Comparison of ENCODE assay signal across 8 mouse cellular contexts in genomic region chr5:48327652-48328051, GRCm38 (mm10). TPM values are rescaled to one million over a fixed set of nuclear protein-coding genes. Genes with fewer than 3 reads are reported as not detected.
DNase-seq lines count a peak whose midpoint lies in the region; ATAC-seq and TF ChIP-seq lines count a peak whose summit lies in the region.

TSS of gene 5730480H06Rik (plus strand) at chr5:48327952.

- intact Hi-C loops in heart, postnatal 36 days (cut with DNase I): no loop called here

- H3K4me3 ChIP-seq in cerebellum, adult 2 months (replicated peaks; ENCODE audit: insufficient read depth, low read depth, low read length): no peak within 1 kb of the TSS
- no peak within 1 kb of the TSS for H3K4me3 ChIP-seq in neural tube, embryonic 11.5 days (ENCODE audit: low read depth, low read length)
- no peak within 1 kb of the TSS for H3K4me3 ChIP-seq in stomach, postnatal 0 days (ENCODE audit: low read depth, low read length)

- TF ChIP-seq CTCF in cerebellum, adult 2 months (IDR thresholded peaks at IDR 0.05; ENCODE audit: borderline replicate concordance, insufficient read depth, low read depth, low read length): no peak
- no peak for TF ChIP-seq CTCF in stomach, postnatal 0 days (IDR thresholded peaks at IDR 0.05; ENCODE audit: low read depth)

- ATAC-seq in neural tube, embryonic 11.5 days (ENCODE audit: insufficient read depth, low FRiP score, low TSS enrichment): no peak
- no peak for ATAC-seq in stomach, postnatal 0 days (ENCODE audit: low FRiP score, low TSS enrichment)

- no peaks in the 10 kb centered on the region for H3K27me3 ChIP-seq in cerebellum, adult 2 months (ENCODE audit: control insufficient read depth, insufficient read depth, low read length)
- H3K27me3 ChIP-seq in neural tube, embryonic 11.5 days (ENCODE audit: control insufficient read depth, insufficient read depth, low read length): no peaks in the 10 kb centered on the region
- no peaks in the 10 kb centered on the region for H3K27me3 ChIP-seq in stomach, postnatal 0 days (ENCODE audit: control insufficient read depth, insufficient read depth, low read length)

- H3K4me1 ChIP-seq in cerebellum, adult 2 months (ENCODE audit: control insufficient read depth, insufficient read depth, low read length): no peaks in the 10 kb centered on the region
- no peaks in the 10 kb centered on the region for H3K4me1 ChIP-seq in neural tube, embryonic 11.5 days (ENCODE audit: control insufficient read depth, insufficient read depth, low read length)
- H3K4me1 ChIP-seq in stomach, postnatal 0 days (replicated peaks; ENCODE audit: control insufficient read depth, insufficient read depth): no peaks in the 10 kb centered on the region

- no peak for TF ChIP-seq POLR2A in cerebellum, adult 2 months (IDR thresholded peaks at IDR 0.05; ENCODE audit: borderline replicate concordance, insufficient read depth, low read length)

- 96% methylated on average over 8 of the region's 8 CpGs for WGBS in cerebellum, adult 2 months
- 90% methylated on average over 8 of the region's 8 CpGs for WGBS in neural tube, embryonic 11.5 days
- WGBS in stomach, postnatal 0 days: 91% methylated on average over 8 of the region's 8 CpGs

- no peak within 1 kb of the TSS for H3K27ac ChIP-seq in cerebellum, adult 2 months (ENCODE audit: insufficient read depth, low read length)
- H3K27ac ChIP-seq in neural tube, embryonic 11.5 days (ENCODE audit: low read depth, low read length): no peak within 1 kb of the TSS
- no peak within 1 kb of the TSS for H3K27ac ChIP-seq in stomach, postnatal 0 days (replicated peaks)

- no peak within 1 kb of the TSS for H3K9ac ChIP-seq in neural tube, embryonic 11.5 days (ENCODE audit: low read length)
- no peak within 1 kb of the TSS for H3K9ac ChIP-seq in stomach, postnatal 0 days (ENCODE audit: low read length)

- no peak for DNase-seq in cerebellum, adult 2 months
- DNase-seq in cerebellum, adult 9-10 months: no peak
- no peak for DNase-seq in neural tube, embryonic 11.5 days (ENCODE audit: low spot score)
- DNase-seq in neural tube, embryonic 10.5 days (ENCODE audit: extremely low spot score, low spot score): no peak
- no peak for DNase-seq in layer of hippocampus, postnatal 36 days
- DNase-seq in stomach, postnatal 0 days (ENCODE audit: low spot score): no peak
- DNase-seq in urinary bladder, postnatal 25 days (ENCODE audit: low spot score): no peak
- no peak for DNase-seq in heart, postnatal 36 days

- H3K4me2 ChIP-seq in neural tube, embryonic 11.5 days (ENCODE audit: low read depth): no peak within 1 kb of the TSS
- H3K4me2 ChIP-seq in stomach, postnatal 0 days (replicated peaks; ENCODE audit: low read depth): no peak within 1 kb of the TSS

- no peaks in the 10 kb centered on the region for H3K36me3 ChIP-seq in neural tube, embryonic 11.5 days (ENCODE audit: control insufficient read depth, insufficient read depth, low read length)
- no peaks in the 10 kb centered on the region for H3K36me3 ChIP-seq in stomach, postnatal 0 days (ENCODE audit: control insufficient read depth, insufficient read depth, low read length)

- H3K9me3 ChIP-seq in neural tube, embryonic 11.5 days (ENCODE audit: control insufficient read depth, low read length): no peaks in the 10 kb centered on the region
- no peaks in the 10 kb centered on the region for H3K9me3 ChIP-seq in stomach, postnatal 0 days (ENCODE audit: control insufficient read depth, low read length)

- no peak for TF ChIP-seq EP300 in stomach, postnatal 0 days (optimal IDR thresholded peaks at IDR 0.05)

RNA-seq across cellular contexts. Expression of gene 5730480H06Rik, which starts in this region (rescaled TPM):
- 10.1 and 10.4 TPM in 2 replicates for polyA plus RNA-seq in cerebellum, adult 2 months (2012; rRNA removed)
- polyA plus RNA-seq in neural tube, embryonic 11.5 days (2014; fragmentation: Nextera tagmentation; extraction: Ambion mirVana): 22.9 and 25.1 TPM in 2 replicates
- 10 to 100 TPM; 17.1 to 22.7 TPM for total RNA-seq in layer of hippocampus, postnatal 36 days (2021)
- polyA plus RNA-seq in stomach, postnatal 0 days (2015; fragmentation: Nextera tagmentation; extraction: Ambion mirVana): 11.1 and 13.0 TPM in 2 replicates
- total RNA-seq in heart, postnatal 36 days (2021): 1 to 10 TPM; 5.3 to 5.7 TPM
